Mouse (Mus musculus): ENCODE measurements at regions not wholly inside any gene's neighbourhood (a gene's known extent, or its start where the extent isn't known, plus 50 kb on each side); places are given as distances from the start of the nearest gene placed in this dataset.

GRCm38 (mm10) chr10:117558891-117559614 lies 70.2 kb upstream of the Cpm start:
- no peak for ATAC-seq (replicated peaks; ENCODE audit: insufficient number of reproducible peaks, low FRiP score, low TSS enrichment)
- H3K27ac ChIP-seq (ENCODE audit: low read depth, low read length) = no peak overlapping the region

GRCm38 (mm10) chr10:117558292-117558800 lies 71.0 kb upstream of the Cpm start:
- Histone ChIP-seq H3K9ac (ENCODE audit: low read depth, low read length) (no peak overlapping the region), H3K4me3 (ENCODE audit: low read depth, low read length) (no peak overlapping the region), H3K36me3 (ENCODE audit: control insufficient read depth, insufficient read depth, low read length) (no peaks in the 10 kb centered on the region), H3K27me3 (ENCODE audit: control insufficient read depth, insufficient read depth, low read length) (no peaks in the 10 kb centered on the region), H3K27ac (ENCODE audit: low read depth, low read length) (no peak overlapping the region), H3K4me2 (no peak overlapping the region), H3K9me3 (replicated peaks; ENCODE audit: control insufficient read depth, low read length) (no peaks in the 10 kb centered on the region), H3K4me1 (ENCODE audit: control insufficient read depth, insufficient read depth, low read length) (no peaks in the 10 kb centered on the region)
- WGBS (ENCODE audit: insufficient replicate concordance) = 74% methylated on average over 5 of the region's 5 CpGs
- no peak for ATAC-seq (replicated peaks; ENCODE audit: insufficient number of reproducible peaks, low FRiP score, low TSS enrichment)

More at GRCm38 (mm10) chr10:117558891-117559614, 70.2 kb upstream of the Cpm start:
- H3K9me3 ChIP-seq (replicated peaks; ENCODE audit: control insufficient read depth, low read length) = no peaks in the 10 kb centered on the region
- no peaks in the 10 kb centered on the region for H3K36me3 ChIP-seq (ENCODE audit: control insufficient read depth, insufficient read depth, low read length)
- no peak overlapping the region for H3K9ac ChIP-seq (ENCODE audit: low read depth, low read length)
- no peaks in the 10 kb centered on the region for H3K4me1 ChIP-seq (ENCODE audit: control insufficient read depth, insufficient read depth, low read length)
- 87% methylated on average over 24 of the region's 24 CpGs for WGBS (ENCODE audit: insufficient replicate concordance)
- no peaks in the 10 kb centered on the region for H3K27me3 ChIP-seq (ENCODE audit: control insufficient read depth, insufficient read depth, low read length)
- H3K4me2 ChIP-seq = no peak overlapping the region
- no peak overlapping the region for H3K4me3 ChIP-seq (ENCODE audit: low read depth, low read length)

- no peak overlapping the region for H3K27ac ChIP-seq (ENCODE audit: low read depth, low read length)
- 79% methylated on average over 1 of the region's 1 CpGs for WGBS (ENCODE audit: insufficient replicate concordance)
- H3K4me2 ChIP-seq = no peak overlapping the region
- no peaks in the 10 kb centered on the region for H3K36me3 ChIP-seq (ENCODE audit: control insufficient read depth, insufficient read depth, low read length)
- H3K4me1 ChIP-seq (ENCODE audit: control insufficient read depth, insufficient read depth, low read length) = no peaks in the 10 kb centered on the region
- no peak for ATAC-seq (replicated peaks; ENCODE audit: insufficient number of reproducible peaks, low FRiP score, low TSS enrichment)
- no peak overlapping the region for H3K4me3 ChIP-seq (ENCODE audit: low read depth, low read length)
- no peaks in the 10 kb centered on the region for H3K27me3 ChIP-seq (ENCODE audit: control insufficient read depth, insufficient read depth, low read length)
- H3K9ac ChIP-seq (ENCODE audit: low read depth, low read length) = no peak overlapping the region
- no peaks in the 10 kb centered on the region for H3K9me3 ChIP-seq (replicated peaks; ENCODE audit: control insufficient read depth, low read length)
Observed at GRCm38 (mm10) chr10:117557666-117558065, 71.6 kb upstream of the Cpm start.

- WGBS (ENCODE audit: insufficient replicate concordance) = 80% methylated on average over 14 of the region's 14 CpGs
- Histone ChIP-seq H3K36me3 (ENCODE audit: control insufficient read depth, insufficient read depth, low read length) (no peaks in the 10 kb centered on the region), H3K4me2 (no peak overlapping the region), H3K27me3 (ENCODE audit: control insufficient read depth, insufficient read depth, low read length) (no peaks in the 10 kb centered on the region), H3K4me3 (ENCODE audit: low read depth, low read length) (no peak overlapping the region), H3K27ac (ENCODE audit: low read depth, low read length) (no peak overlapping the region), H3K9ac (ENCODE audit: low read depth, low read length) (no peak overlapping the region), H3K9me3 (replicated peaks; ENCODE audit: control insufficient read depth, low read length) (no peaks in the 10 kb centered on the region), H3K4me1 (ENCODE audit: control insufficient read depth, insufficient read depth, low read length) (no peaks in the 10 kb centered on the region)
- no peak for ATAC-seq (replicated peaks; ENCODE audit: insufficient number of reproducible peaks, low FRiP score, low TSS enrichment)
Observed at GRCm38 (mm10) chr10:117556851-117557542, 72.3 kb upstream of the Cpm start.

GRCm38 (mm10) chr10:117556027-117556789 lies 73.1 kb upstream of the Cpm start:
- Histone ChIP-seq H3K4me2 (no peak overlapping the region), H3K9me3 (replicated peaks; ENCODE audit: control insufficient read depth, low read length) (no peaks in the 10 kb centered on the region), H3K4me3 (ENCODE audit: low read depth, low read length) (no peak overlapping the region), H3K27me3 (ENCODE audit: control insufficient read depth, insufficient read depth, low read length) (no peaks in the 10 kb centered on the region), H3K36me3 (ENCODE audit: control insufficient read depth, insufficient read depth, low read length) (no peaks in the 10 kb centered on the region), H3K9ac (ENCODE audit: low read depth, low read length) (no peak overlapping the region), H3K27ac (ENCODE audit: low read depth, low read length) (no peak overlapping the region), H3K4me1 (ENCODE audit: control insufficient read depth, insufficient read depth, low read length) (no peaks in the 10 kb centered on the region)
- 38% methylated on average over 15 of the region's 15 CpGs for WGBS (ENCODE audit: insufficient replicate concordance)
- no peak for ATAC-seq (replicated peaks; ENCODE audit: insufficient number of reproducible peaks, low FRiP score, low TSS enrichment)

- H3K36me3 ChIP-seq (ENCODE audit: control insufficient read depth, insufficient read depth, low read length) = no peaks in the 10 kb centered on the region
Observed at GRCm38 (mm10) chr10:117555542-117555941, 73.8 kb upstream of the Cpm start.

GRCm38 (mm10) chr10:117555044-117555443 lies 74.3 kb upstream of the Cpm start:
- 78% methylated on average over 8 of the region's 8 CpGs for WGBS (ENCODE audit: insufficient replicate concordance)
- no peak for ATAC-seq (replicated peaks; ENCODE audit: insufficient number of reproducible peaks, low FRiP score, low TSS enrichment)
- no peaks in the 10 kb centered on the region for H3K4me1 ChIP-seq (ENCODE audit: control insufficient read depth, insufficient read depth, low read length)

More at GRCm38 (mm10) chr10:117555542-117555941, 73.8 kb upstream of the Cpm start:
- no peak for ATAC-seq (replicated peaks; ENCODE audit: insufficient number of reproducible peaks, low FRiP score, low TSS enrichment)
- Histone ChIP-seq H3K4me2 (no peak overlapping the region), H3K9me3 (replicated peaks; ENCODE audit: control insufficient read depth, low read length) (no peaks in the 10 kb centered on the region), H3K27ac (ENCODE audit: low read depth, low read length) (no peak overlapping the region), H3K27me3 (ENCODE audit: control insufficient read depth, insufficient read depth, low read length) (no peaks in the 10 kb centered on the region), H3K9ac (ENCODE audit: low read depth, low read length) (no peak overlapping the region), H3K4me3 (ENCODE audit: low read depth, low read length) (no peak overlapping the region), H3K4me1 (ENCODE audit: control insufficient read depth, insufficient read depth, low read length) (no peaks in the 10 kb centered on the region)
- WGBS (ENCODE audit: insufficient replicate concordance) = 76% methylated on average over 10 of the region's 10 CpGs

GRCm38 (mm10) chr10:117554533-117554932 lies 74.8 kb upstream of the Cpm start:
- WGBS (ENCODE audit: insufficient replicate concordance) = 49% methylated on average over 6 of the region's 6 CpGs
- no peaks in the 10 kb centered on the region for H3K4me1 ChIP-seq (ENCODE audit: control insufficient read depth, insufficient read depth, low read length)
- no peak overlapping the region for H3K4me3 ChIP-seq (ENCODE audit: low read depth, low read length)
- no peak overlapping the region for H3K9ac ChIP-seq (ENCODE audit: low read depth, low read length)
- H3K27ac ChIP-seq (ENCODE audit: low read depth, low read length) = no peak overlapping the region
- H3K4me2 ChIP-seq = no peak overlapping the region
- no peak for ATAC-seq (replicated peaks; ENCODE audit: insufficient number of reproducible peaks, low FRiP score, low TSS enrichment)
- H3K36me3 ChIP-seq (ENCODE audit: control insufficient read depth, insufficient read depth, low read length) = no peaks in the 10 kb centered on the region
- no peaks in the 10 kb centered on the region for H3K9me3 ChIP-seq (replicated peaks; ENCODE audit: control insufficient read depth, low read length)
- no peaks in the 10 kb centered on the region for H3K27me3 ChIP-seq (ENCODE audit: control insufficient read depth, insufficient read depth, low read length)

More at GRCm38 (mm10) chr10:117555044-117555443, 74.3 kb upstream of the Cpm start:
- H3K27me3 ChIP-seq (ENCODE audit: control insufficient read depth, insufficient read depth, low read length) = no peaks in the 10 kb centered on the region
- H3K27ac ChIP-seq (ENCODE audit: low read depth, low read length) = no peak overlapping the region
- no peak overlapping the region for H3K4me3 ChIP-seq (ENCODE audit: low read depth, low read length)
- H3K4me2 ChIP-seq = no peak overlapping the region
- no peak overlapping the region for H3K9ac ChIP-seq (ENCODE audit: low read depth, low read length)
- H3K9me3 ChIP-seq (replicated peaks; ENCODE audit: control insufficient read depth, low read length) = no peaks in the 10 kb centered on the region
- H3K36me3 ChIP-seq (ENCODE audit: control insufficient read depth, insufficient read depth, low read length) = no peaks in the 10 kb centered on the region

All from heart, embryonic 11.5 days (tissue).